Mouse (Mus musculus): ENCODE results near the gene Fcrl1.

The Fcrl1 gene

GRCm38 (mm10) chr3:87411150-87411549 lies 35.0 kb downstream of the Fcrl1 start:
- DNase-seq (ENCODE audit: low spot score), result peak; percentile 49

- no peak for DNase-seq (ENCODE audit: low spot score)
These were observed 44.5 kb downstream of the Fcrl1 start for GRCm38 (mm10) chr3:87420645-87421044.

- DNase-seq (ENCODE audit: low spot score), result no peak
These were observed 46.3 kb downstream of the Fcrl1 start for GRCm38 (mm10) chr3:87422386-87422910.

GRCm38 (mm10) chr3:87435479-87435878 lies 59.3 kb downstream of the Fcrl1 start, which contains the start of gene Fcrl5:
Fcrl5 (plus strand) TSS chr3:87435773.
- no peak for DNase-seq (ENCODE audit: low spot score)

GRCm38 (mm10) chr3:87440586-87440985 lies 64.4 kb downstream of the Fcrl1 start:
- no peak for DNase-seq (ENCODE audit: low spot score)

- no peak for DNase-seq (ENCODE audit: low spot score)
These were observed 67.8 kb downstream of the Fcrl1 start for GRCm38 (mm10) chr3:87443968-87444367.
